Comparison of ENCODE assay signal across 16 mouse cellular contexts in the genomic region with DNA sequence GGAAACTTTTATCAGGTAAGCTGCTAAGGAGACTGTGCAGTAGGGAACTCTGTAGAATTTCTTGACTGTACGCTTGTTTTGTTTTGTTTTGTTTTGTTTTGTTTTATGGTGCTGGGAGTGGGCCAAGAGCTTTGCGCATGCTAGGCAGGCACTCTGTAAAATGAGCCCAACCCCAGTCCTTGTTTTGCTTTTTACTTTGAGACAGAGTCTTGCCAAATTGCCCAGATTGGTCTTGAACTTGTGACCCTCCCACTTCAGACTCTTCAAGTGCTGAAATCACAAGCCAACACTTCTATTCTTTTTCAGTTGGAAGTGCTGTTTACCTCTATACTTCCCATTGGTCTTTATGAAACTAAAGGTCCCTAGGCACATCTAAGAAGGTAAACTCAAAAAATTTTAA.
A peak's percentile ranks its signal among the peaks of the same experiment; 100 is the strongest.
DNase-seq lines count a peak whose midpoint lies in the region; TF ChIP-seq lines count a peak whose summit lies in the region.
"Had no signal": no experiment of that assay in that cellular context is flagged by ENCODE, and none has a peak within 500 bp of the region (broad histone marks: within the 10 kb centered on the region; RNA-seq: fewer than 3 reads in every experiment).

No protein-coding gene starts in this region.

- no peak for TF ChIP-seq CTCF in brain, embryonic 14.5 days (IDR thresholded peaks at IDR 0.05; ENCODE audit: borderline replicate concordance, extremely low read depth, insufficient read depth, insufficient read length)

- DNase-seq in kidney, postnatal 10 days, result peak; percentile 43
- DNase-seq in kidney, postnatal 14 days, result no peak
- peak; percentile 20 for DNase-seq in NIH3T3 (ENCODE audit: low read depth)
- DNase-seq in brain, embryonic 14.5 days (ENCODE audit: low read depth), result peak; percentile 27
- DNase-seq in lung, postnatal 14 days, result peak; percentile 41
- DNase-seq in thymus, postnatal 36 days, result no peak
- DNase-seq in gastrocnemius, postnatal 36 days, result no peak
- DNase-seq in testis, postnatal 14 days (ENCODE audit: low spot score), result no peak
- DNase-seq: adrenal gland, adult 8-10 months; cerebellum, adult 2 months; cerebellum, postnatal 10 days; forebrain, postnatal 0 days; gastrocnemius, adult 2 months; gastrocnemius, postnatal 25 days; heart, adult 11 months; heart, postnatal 36 days had no signal

- TF ChIP-seq POLR2A in brain, embryonic 14.5 days (IDR thresholded peaks at IDR 0.05; ENCODE audit: borderline replicate concordance, extremely low read depth, insufficient read depth, insufficient read length, poor library complexity, severe bottlenecking), result no peak

- intact Hi-C loops in gastrocnemius, postnatal 36 days (cut with DNase I), result no loop called here

Comparison
In these comparisons a context has a peak if more than half of its experiments do, and no peak if none do; other contexts are left out.
1. DNase-seq: peak in kidney, postnatal 10 days (single experiment), NIH3T3 (single experiment), brain, embryonic 14.5 days (single experiment) and lung, postnatal 14 days (single experiment); none in kidney, postnatal 14 days (single experiment), thymus, postnatal 36 days (0 of 2), gastrocnemius, postnatal 36 days (0 of 2) and testis, postnatal 14 days (single experiment).